Mouse (Mus musculus) forebrain, embryonic 13.5 days (tissue): ENCODE measurements around the gene Cyb561a3. TPM values are rescaled to one million over a fixed set of nuclear protein-coding genes. Genes with fewer than 3 reads are reported as not detected.

ENCODE experiments used
- ATAC-seq: fragments of 200-750 bp; cut with Nextera tagmentation; 2 replicates; pipeline ENCODE4 v1.8.0; 2017
- H3K27ac ChIP-seq: fragments of 300-500 bp; sonication (generic); 2 replicates; pipeline ENCODE4 v1.5.1; 2015; ENCODE audit warnings: inconsistent platforms, mild to moderate bottlenecking, moderate library complexity
- H3K27me3 ChIP-seq: fragments of 300-500 bp; sonication (generic); 2 replicates; pipeline ENCODE4 v1.6.1; 2015; ENCODE audit warnings: mild to moderate bottlenecking, inconsistent platforms
- H3K36me3 ChIP-seq: fragments of 300-500 bp; sonication (generic); 2 replicates; pipeline ENCODE4 v1.6.1; 2015; ENCODE audit warnings: mild to moderate bottlenecking, inconsistent platforms; ENCODE audit not compliant: poor library complexity, severe bottlenecking
- H3K4me1 ChIP-seq: fragments of 300-500 bp; sonication (generic); 2 replicates; pipeline ENCODE4 v1.6.1; 2015; ENCODE audit warnings: inconsistent platforms
- H3K4me2 ChIP-seq: fragments of 300-500 bp; sonication (generic); 2 replicates; pipeline ENCODE4 v1.6.1; 2015; ENCODE audit warnings: inconsistent platforms, mild to moderate bottlenecking, moderate library complexity
- H3K4me3 ChIP-seq: fragments of 300-500 bp; sonication (generic); 2 replicates; pipeline ENCODE4 v1.5.1; 2015; ENCODE audit warnings: mild to moderate bottlenecking, inconsistent platforms
- H3K9ac ChIP-seq: fragments of 300-500 bp; sonication (generic); 2 replicates; pipeline ENCODE4 v1.6.1; 2015; ENCODE audit warnings: mild to moderate bottlenecking, inconsistent platforms
- H3K9me3 ChIP-seq: fragments of 300-500 bp; sonication (generic); replicated peaks from 2 replicates; pipeline ENCODE4 v1.6.1; 2016; ENCODE audit warnings: inconsistent platforms
- WGBS: fragments of 180-500 bp; shearing (Covaris S2); methylation state at CpG from one replicate; pipeline ENCODE4 v1.1.7; 2015; 5-methylcytosine and 5-hydroxymethylcytosine counted together
- polyA plus RNA-seq: library from polyadenylated mRNA; unstranded; fragments of >200 nt; fragmentation: Nextera tagmentation; extraction: Ambion mirVana; gene quantifications from 2 replicates; pipeline ENCODE4 v1.2.1, GENCODE M21; 2015

Gene Cyb561a3
- polyA plus RNA-seq, 1 experiment from 2014 or later: 14.3 TPM

DNA sequence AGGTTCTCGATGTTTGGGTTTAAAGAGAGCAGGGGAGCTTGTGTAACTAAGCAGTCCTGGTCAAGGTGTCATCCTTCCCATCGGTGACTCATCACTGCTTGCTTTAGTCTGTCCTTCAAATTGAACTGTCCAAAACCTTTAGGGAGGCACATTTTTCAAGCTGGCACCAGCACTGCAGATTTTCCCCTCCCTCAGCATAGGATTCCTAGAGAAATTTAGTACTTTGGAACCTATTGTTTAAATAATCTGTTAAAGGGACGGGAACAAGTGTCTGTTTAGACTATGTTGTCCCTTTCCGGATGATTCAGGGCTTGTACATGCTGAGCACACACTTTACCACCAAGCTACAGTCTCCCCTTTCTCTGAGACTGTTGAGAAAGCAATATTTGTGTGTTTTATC lies 11.8 kb upstream of the Cyb561a3 start:
- WGBS: 82% methylated on average over 4 of the region's 4 CpGs
- H3K27me3 ChIP-seq: no peaks in the 10 kb centered on the region

DNA sequence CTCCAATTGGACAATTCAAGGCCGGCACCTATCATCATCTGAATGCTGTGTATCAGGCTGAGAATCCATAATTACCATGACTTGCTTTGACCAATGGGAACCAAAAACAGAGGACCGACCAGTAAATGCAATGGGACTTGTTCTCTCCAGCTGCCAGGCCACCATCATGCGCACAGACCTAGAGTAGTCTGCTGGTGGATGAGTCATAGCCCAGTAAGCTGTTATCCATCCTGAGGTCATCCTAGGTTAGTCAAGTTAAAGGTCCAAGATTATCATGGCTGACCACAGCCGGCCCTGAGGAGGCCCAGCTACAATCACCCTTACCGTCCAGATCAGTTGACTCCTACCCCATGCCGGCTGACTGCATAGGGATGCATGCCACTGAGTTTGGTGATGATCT lies 7.3 kb upstream of the Cyb561a3 start:
- Histone ChIP-seq H3K4me3 (no peak overlapping the region), H3K9ac (no peak overlapping the region), H3K4me2 (no peak overlapping the region), H3K27ac (no peak overlapping the region), H3K4me1 (no peaks in the 10 kb centered on the region), H3K9me3 (no peaks in the 10 kb centered on the region), H3K27me3 (no peaks in the 10 kb centered on the region), H3K36me3 (peaks cover 58% of the 10 kb centered on the region)
- ATAC-seq: no peak
- 98% methylated on average over 6 of the region's 6 CpGs for WGBS

More for the DNA sequence above, 11.8 kb upstream of the Cyb561a3 start:
- Histone ChIP-seq H3K27ac (no peak overlapping the region), H3K4me1 (no peaks in the 10 kb centered on the region), H3K36me3 (peaks cover 15% of the 10 kb centered on the region), H3K9me3 (no peaks in the 10 kb centered on the region), H3K9ac (no peak overlapping the region), H3K4me2 (no peak overlapping the region), H3K4me3 (no peak overlapping the region)
- ATAC-seq: no peak

- Histone ChIP-seq H3K36me3 (peaks cover 7% of the 10 kb centered on the region), H3K27ac (no peak overlapping the region), H3K9ac (no peak overlapping the region), H3K9me3 (no peaks in the 10 kb centered on the region), H3K4me1 (peaks cover 32% of the 10 kb centered on the region), H3K27me3 (no peaks in the 10 kb centered on the region), H3K4me3 (no peak overlapping the region), H3K4me2 (no peak overlapping the region)
- 86% methylated on average over 3 of the region's 3 CpGs for WGBS
- ATAC-seq: no peak
Observed at GRCm38 (mm10) chr19:10580102-10580501, 3.1 kb downstream of the Cyb561a3 start.

DNA sequence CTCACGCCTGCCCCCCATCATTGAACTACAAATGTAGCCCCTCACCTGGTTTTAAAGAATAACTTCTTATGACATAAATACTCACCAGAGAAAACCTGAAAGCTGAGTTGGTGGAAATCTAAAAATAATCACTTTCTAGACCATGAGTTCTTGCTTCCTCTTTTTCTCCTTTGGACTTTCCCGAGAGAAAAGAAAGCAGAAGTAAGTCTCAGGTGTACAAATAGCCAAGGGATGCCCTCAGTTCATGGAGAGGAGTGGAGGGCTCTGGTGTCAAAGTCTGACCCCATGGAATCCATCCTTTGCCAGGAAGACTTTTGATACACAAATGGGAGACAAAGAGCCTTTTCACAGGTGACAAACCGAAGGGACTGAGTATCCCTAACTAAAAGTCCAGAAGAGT lies 3.8 kb downstream of the Cyb561a3 start:
- no peak for ATAC-seq
- Histone ChIP-seq H3K4me3 (no peak overlapping the region), H3K27me3 (no peaks in the 10 kb centered on the region), H3K4me1 (peaks cover 28% of the 10 kb centered on the region), H3K27ac (no peak overlapping the region), H3K9ac (no peak overlapping the region), H3K9me3 (no peaks in the 10 kb centered on the region), H3K36me3 (peaks cover 7% of the 10 kb centered on the region; the same call in 1 of the 2 replicates), H3K4me2 (no peak overlapping the region)
- WGBS: 81% methylated on average over 3 of the region's 3 CpGs

DNA sequence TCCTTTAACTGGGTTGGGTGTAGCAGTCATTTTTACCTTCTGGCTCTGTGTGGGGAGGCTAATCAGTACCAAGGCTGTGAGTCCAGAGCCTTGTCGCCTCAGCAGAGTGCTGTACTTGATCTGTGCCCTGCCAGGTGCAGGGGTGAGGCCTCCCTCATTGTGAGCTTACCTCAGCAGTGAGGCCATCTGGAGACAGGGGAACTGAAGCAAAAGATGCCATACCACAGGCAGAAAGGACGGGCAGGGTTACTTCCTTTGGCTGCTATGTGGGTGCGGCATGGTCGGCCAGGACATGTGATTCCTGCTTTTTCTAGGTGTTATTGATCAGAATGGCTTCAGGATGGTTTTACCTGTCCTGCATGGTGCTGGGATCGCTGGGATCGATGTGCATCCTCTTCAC lies 5.0 kb downstream of the Cyb561a3 start:
- 88% methylated on average over 6 of the region's 6 CpGs for WGBS
- Histone ChIP-seq H3K4me3 (no peak overlapping the region), H3K9ac (no peak overlapping the region), H3K4me1 (peaks cover 19% of the 10 kb centered on the region), H3K36me3 (peaks cover 7% of the 10 kb centered on the region; the same call in 1 of the 2 replicates), H3K27ac (no peak overlapping the region), H3K4me2 (no peak overlapping the region), H3K27me3 (no peaks in the 10 kb centered on the region), H3K9me3 (no peaks in the 10 kb centered on the region)
- ATAC-seq: no peak

- no peak for ATAC-seq
- no peak overlapping the region for H3K9ac ChIP-seq
- H3K9me3 ChIP-seq: no peaks in the 10 kb centered on the region
- H3K27ac ChIP-seq: no peak overlapping the region
- WGBS: 48% methylated on average over 7 of the region's 7 CpGs
- H3K4me2 ChIP-seq: no peak overlapping the region
- H3K27me3 ChIP-seq: no peaks in the 10 kb centered on the region
- peaks cover 16% of the 10 kb centered on the region for H3K36me3 ChIP-seq
- peaks cover 8% of the 10 kb centered on the region for H3K4me1 ChIP-seq
- no peak overlapping the region for H3K4me3 ChIP-seq
Observed at GRCm38 (mm10) chr19:10583550-10584146, 6.7 kb downstream of the Cyb561a3 start.

- Histone ChIP-seq H3K9ac (no peak overlapping the region), H3K9me3 (no peaks in the 10 kb centered on the region), H3K27ac (no peak overlapping the region), H3K4me3 (no peak overlapping the region), H3K4me2 (no peak overlapping the region), H3K36me3 (peaks cover 22% of the 10 kb centered on the region), H3K4me1 (peaks cover 6% of the 10 kb centered on the region; the same call in 1 of the 2 replicates), H3K27me3 (no peaks in the 10 kb centered on the region)
- no peak for ATAC-seq
- WGBS: 91% methylated on average over 8 of the region's 8 CpGs
Observed at GRCm38 (mm10) chr19:10585112-10585511, 8.1 kb downstream of the Cyb561a3 start.

- Histone ChIP-seq H3K9me3 (no peaks in the 10 kb centered on the region), H3K4me3 (no peak overlapping the region), H3K27ac (no peak overlapping the region), H3K36me3 (peaks cover 27% of the 10 kb centered on the region), H3K27me3 (no peaks in the 10 kb centered on the region), H3K4me1 (peaks cover 6% of the 10 kb centered on the region; the same call in 1 of the 2 replicates), H3K4me2 (no peak overlapping the region), H3K9ac (no peak overlapping the region)
- no peak for ATAC-seq
- WGBS: 80% methylated on average over 8 of the region's 8 CpGs
Observed at GRCm38 (mm10) chr19:10587231-10587630, 10.3 kb downstream of the Cyb561a3 start.

DNA sequence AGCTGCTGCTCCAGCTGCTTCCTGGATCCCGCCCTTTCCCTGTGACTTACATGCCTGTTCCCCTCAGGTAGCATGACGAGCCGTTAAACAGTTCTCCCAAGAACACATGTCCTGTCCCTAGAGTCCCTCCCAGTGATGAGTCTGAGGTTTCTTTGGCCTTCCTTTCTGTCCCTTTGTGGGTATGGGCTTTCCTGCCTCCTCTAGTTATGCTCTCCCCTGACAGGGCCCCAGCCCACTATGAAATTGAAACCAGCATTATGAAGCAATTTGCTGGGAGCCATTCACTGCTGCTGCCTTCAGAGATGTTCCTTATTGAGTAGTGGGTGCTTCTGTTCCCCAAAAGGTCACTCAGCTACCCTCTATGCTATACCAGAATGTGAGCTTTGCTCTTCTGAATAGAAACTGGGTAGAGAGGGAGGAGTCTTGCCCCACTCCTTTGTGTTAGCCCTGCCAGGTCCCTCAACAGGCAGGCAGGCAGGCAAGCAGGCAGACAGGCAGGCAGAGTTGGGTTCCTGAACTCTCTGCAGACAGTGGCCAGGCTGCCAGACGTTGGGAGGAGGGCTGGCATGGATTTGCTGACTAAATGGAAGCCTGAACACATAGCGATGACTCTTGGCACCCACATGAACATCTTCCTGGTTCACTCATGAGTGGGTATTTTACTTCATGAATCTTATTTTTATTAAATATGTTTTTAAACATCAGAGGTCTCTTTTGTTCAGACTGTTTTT lies 12.3 kb downstream of the Cyb561a3 start:
- no peak overlapping the region for H3K4me3 ChIP-seq
- no peaks in the 10 kb centered on the region for H3K27me3 ChIP-seq
- H3K36me3 ChIP-seq: peaks cover 43% of the 10 kb centered on the region
- H3K4me1 ChIP-seq: peaks cover 3% of the 10 kb centered on the region; the same call in 1 of the 2 replicates
- H3K9me3 ChIP-seq: no peaks in the 10 kb centered on the region
- WGBS: 69% methylated on average over 5 of the region's 5 CpGs
- no peak overlapping the region for H3K9ac ChIP-seq
- no peak overlapping the region for H3K27ac ChIP-seq
- no peak overlapping the region for H3K4me2 ChIP-seq
- no peak for ATAC-seq

- 73% methylated on average over 3 of the region's 3 CpGs for WGBS
- H3K4me1 ChIP-seq: peaks cover 3% of the 10 kb centered on the region; the same call in 1 of the 2 replicates
- H3K4me3 ChIP-seq: no peak overlapping the region
- ATAC-seq: no peak
- no peak overlapping the region for H3K27ac ChIP-seq
- H3K36me3 ChIP-seq: peaks cover 49% of the 10 kb centered on the region
- H3K4me2 ChIP-seq: no peak overlapping the region
- no peaks in the 10 kb centered on the region for H3K9me3 ChIP-seq
- H3K27me3 ChIP-seq: no peaks in the 10 kb centered on the region
- no peak overlapping the region for H3K9ac ChIP-seq
Observed at GRCm38 (mm10) chr19:10590301-10590700, 13.3 kb downstream of the Cyb561a3 start.

DNA sequence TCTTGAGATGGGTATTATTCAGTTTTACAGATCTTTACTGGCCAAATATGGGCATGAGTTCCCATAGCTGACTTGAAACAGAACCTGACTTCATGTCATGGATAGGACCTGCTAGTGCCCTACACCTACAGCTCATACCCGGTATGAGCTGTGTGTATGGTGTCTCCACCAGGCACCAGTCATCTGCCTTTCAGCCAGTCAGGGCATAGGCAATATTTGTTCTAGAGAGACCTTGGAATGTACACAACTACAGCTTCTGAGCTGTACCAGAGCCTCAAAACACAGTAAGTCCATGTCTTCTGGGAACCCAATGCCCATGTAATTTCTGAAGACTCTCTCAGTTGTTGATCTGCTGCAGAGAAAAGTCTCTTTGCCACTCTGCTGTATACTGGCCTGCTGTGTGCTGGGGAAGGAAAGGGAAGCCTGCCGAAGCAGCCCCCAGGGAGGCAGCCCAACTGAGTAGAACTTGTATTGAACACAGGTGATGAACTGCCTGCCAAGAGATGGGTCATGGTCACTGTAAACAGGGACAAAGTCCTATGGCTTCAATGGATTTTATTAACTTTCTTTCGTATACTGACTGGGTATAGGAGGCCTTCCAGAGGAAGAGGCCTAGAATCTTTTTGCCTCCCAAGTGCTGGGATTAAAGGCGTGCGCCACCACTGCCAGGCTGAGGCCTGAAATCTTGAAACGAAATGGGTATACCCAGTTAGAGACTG lies 14.8 kb downstream of the Cyb561a3 start:
- Histone ChIP-seq H3K36me3 (peaks cover 64% of the 10 kb centered on the region), H3K9me3 (no peaks in the 10 kb centered on the region), H3K4me3 (no peak overlapping the region), H3K27ac (no peak overlapping the region), H3K4me2 (no peak overlapping the region), H3K9ac (no peak overlapping the region), H3K4me1 (peaks cover 3% of the 10 kb centered on the region; the same call in 1 of the 2 replicates), H3K27me3 (no peaks in the 10 kb centered on the region)
- ATAC-seq: no peak
- WGBS: 93% methylated on average over 6 of the region's 6 CpGs

DNA sequence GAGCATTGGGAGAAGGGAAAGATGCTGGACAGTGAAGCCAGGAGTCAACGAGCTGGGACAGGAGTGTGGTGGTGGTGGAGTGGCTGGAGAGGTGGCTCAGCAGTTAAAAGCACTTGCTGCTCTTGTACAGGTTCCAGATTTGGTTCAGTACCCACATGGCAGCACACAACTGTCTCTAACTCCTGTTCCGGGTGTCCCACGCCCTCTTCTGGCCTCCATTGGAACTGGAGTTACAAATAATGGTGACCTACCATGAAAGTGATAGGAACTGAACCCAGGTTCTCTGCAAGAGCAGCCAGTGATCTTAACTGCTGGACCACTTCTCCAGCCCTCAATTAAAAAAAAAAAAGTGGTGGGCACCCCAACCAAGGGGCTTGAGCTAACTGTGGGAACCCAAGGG lies 21.2 kb downstream of the Cyb561a3 start:
- H3K27ac ChIP-seq: no peak overlapping the region
- peaks cover 69% of the 10 kb centered on the region for H3K36me3 ChIP-seq
- ATAC-seq: no peak
- no peaks in the 10 kb centered on the region for H3K27me3 ChIP-seq
- no peaks in the 10 kb centered on the region for H3K9me3 ChIP-seq
- no peak overlapping the region for H3K4me2 ChIP-seq
- H3K4me3 ChIP-seq: no peak overlapping the region
- peaks cover 9% of the 10 kb centered on the region for H3K4me1 ChIP-seq
- 40% methylated on average over 3 of the region's 3 CpGs for WGBS
- H3K9ac ChIP-seq: no peak overlapping the region
